Mouse (Mus musculus) natural killer cell, adult 2 months (primary cell): ENCODE results near the gene Gm14744.
"Not testable (repeated sequence)": the region's sequence is repeated elsewhere in the genome, so short reads cannot be mapped to it uniquely, and the experiment has no call there.

ENCODE experiments used
- DNase-seq, 2 experiments: peaks; one replicate each; pipeline ENCODE4 v3.0.0; 2022; ENCODE audit warnings: low spot score in 2 of 2

Gene Gm14744

DNA sequence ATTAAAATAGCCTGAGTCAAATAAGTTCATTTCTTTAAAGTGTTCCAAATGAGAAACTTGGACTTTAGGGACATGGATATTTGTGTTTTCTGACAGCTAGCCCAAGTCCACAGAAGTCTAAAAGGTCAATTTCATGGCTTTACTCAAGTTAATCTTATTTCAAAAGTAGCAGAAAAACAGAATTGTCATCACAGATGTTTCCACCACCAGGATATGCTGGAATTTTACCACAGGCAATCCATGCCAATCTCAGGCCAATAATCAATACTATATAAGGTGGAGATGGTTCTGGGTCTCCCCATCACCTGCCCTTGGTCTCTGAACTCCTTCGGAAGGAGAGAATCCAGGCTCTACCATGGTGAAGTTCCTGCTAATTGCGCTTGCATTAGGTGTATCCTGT lies at the start of gene Gm14744:
TSS of gene Gm14744 (plus strand) at position 301 of the 400 bp plus-strand sequence.
- not testable (repeated sequence) for DNase-seq

DNA sequence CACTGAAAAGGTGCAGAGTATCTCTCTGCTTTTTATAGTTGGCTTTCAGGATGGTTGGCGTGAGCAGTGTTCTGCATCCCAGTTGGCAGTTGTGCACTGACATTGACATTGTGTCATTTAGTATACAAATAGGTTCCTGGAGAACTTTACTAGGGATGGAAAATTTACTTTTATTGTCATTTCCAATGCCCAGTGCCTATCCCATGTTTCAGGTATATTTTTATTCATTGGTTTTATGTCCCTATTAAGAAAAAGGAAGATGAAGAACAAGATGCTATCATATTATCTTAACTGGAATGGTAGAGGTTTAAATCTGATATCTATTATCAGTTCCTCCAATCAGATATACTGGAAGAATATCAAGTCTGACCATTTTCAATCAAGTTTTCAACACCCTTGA lies 11.0 kb upstream of the Gm14744 start, which contains the start of gene Pbsn:
TSS of gene Pbsn (minus strand) at position 101 of the 400 bp plus-strand sequence.
- no peak for DNase-seq

DNA sequence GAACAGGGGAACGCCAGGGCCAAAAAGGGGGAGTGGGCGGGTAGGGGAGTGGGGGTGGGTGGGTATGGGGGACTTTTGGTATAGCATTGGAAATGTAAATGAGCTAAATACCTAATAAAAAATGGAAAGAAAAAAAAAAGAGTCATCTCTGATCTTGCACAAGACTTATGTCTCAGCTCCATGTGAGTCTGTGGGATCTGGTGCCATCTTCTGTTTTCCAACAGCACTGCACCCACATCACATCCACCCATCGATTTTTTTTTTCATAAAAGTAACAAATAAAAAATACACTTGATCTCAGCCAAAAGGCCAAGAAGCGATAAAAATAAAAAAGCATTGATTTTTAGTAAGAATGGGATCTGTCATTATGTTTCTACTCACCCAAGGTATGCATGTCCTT lies 15.5 kb downstream of the Gm14744 start:
- DNase-seq, result not testable (repeated sequence)
